Mouse (Mus musculus): ENCODE measurements at regions not wholly inside any gene's neighbourhood (a gene's known extent, or its start where the extent isn't known, plus 50 kb on each side); places are given as distances from the start of the nearest gene placed in this dataset.

DNA sequence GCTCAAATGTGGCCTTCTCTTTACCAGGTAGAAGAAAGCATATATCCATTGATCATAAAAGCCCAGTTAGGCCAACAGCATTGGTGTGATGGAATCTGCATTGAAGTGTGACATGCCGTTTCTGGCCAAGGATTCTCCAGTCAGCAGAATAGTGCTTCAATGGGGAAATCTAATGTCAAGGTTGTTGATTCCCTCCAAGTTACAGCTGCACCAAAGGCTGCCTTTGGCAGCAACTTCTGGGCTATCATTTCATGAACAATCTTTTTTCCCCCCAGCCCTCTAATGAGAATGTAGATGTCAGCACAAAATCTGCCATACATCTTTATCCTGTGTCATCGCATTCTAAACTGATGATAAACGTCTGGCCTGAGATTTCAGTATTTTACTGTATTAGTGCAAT, 149.2 kb upstream of the Etaa1 start:
- no peak overlapping the region for H3K4me3 ChIP-seq (ENCODE audit: insufficient read depth, low read depth, low read length)
- 94% methylated on average over 3 of the region's 3 CpGs for WGBS
- H3K27ac ChIP-seq (ENCODE audit: insufficient read depth, low read depth, low read length), result no peak overlapping the region
- TF ChIP-seq POLR2A (IDR thresholded peaks at IDR 0.05; ENCODE audit: insufficient read depth, low read depth, low read length), result no peak
- no peak for TF ChIP-seq CTCF (IDR thresholded peaks at IDR 0.05; ENCODE audit: insufficient read depth, low read depth, low read length)
- H3K4me1 ChIP-seq (ENCODE audit: control insufficient read depth, insufficient read depth, low read length), result no peaks in the 10 kb centered on the region

DNA sequence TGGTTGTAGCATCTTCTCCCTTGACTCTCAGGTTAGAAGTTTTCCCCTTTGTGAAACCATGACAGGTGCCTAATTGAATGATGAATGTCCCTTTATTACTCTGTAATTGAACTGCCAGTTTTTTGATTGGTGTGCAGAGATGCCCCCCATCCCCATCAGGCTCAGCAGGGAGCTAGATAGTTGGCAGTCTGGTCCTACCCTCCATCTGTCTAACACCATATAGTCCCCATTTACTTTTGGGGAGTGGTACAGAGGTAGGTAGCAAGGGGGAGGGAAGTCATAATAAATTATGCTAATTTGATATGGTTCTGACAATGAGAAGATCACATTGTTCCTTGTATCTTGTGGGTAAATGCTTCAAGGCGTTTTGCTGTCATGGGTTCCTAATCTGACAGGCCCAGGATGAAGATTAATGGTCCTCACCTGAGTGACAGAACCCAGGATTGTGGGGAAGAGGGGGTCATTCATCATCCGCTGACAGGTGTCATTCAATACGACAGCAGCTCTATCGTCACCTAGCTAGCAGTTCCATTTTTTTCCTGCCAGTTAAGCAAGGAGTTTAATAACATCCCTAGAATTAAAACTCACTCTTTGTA, 122.3 kb upstream of the Etaa1 start:
- Histone ChIP-seq H3K27ac (ENCODE audit: insufficient read depth, low read depth, low read length) (no peak overlapping the region), H3K4me1 (ENCODE audit: control insufficient read depth, insufficient read depth, low read length) (no peaks in the 10 kb centered on the region), H3K4me3 (ENCODE audit: insufficient read depth, low read depth, low read length) (no peak overlapping the region)
- TF ChIP-seq POLR2A (IDR thresholded peaks at IDR 0.05; ENCODE audit: insufficient read depth, low read depth, low read length) (no peak), CTCF (IDR thresholded peaks at IDR 0.05; ENCODE audit: insufficient read depth, low read depth, low read length) (no peak)
- WGBS, result 90% methylated on average over 4 of the region's 4 CpGs

DNA sequence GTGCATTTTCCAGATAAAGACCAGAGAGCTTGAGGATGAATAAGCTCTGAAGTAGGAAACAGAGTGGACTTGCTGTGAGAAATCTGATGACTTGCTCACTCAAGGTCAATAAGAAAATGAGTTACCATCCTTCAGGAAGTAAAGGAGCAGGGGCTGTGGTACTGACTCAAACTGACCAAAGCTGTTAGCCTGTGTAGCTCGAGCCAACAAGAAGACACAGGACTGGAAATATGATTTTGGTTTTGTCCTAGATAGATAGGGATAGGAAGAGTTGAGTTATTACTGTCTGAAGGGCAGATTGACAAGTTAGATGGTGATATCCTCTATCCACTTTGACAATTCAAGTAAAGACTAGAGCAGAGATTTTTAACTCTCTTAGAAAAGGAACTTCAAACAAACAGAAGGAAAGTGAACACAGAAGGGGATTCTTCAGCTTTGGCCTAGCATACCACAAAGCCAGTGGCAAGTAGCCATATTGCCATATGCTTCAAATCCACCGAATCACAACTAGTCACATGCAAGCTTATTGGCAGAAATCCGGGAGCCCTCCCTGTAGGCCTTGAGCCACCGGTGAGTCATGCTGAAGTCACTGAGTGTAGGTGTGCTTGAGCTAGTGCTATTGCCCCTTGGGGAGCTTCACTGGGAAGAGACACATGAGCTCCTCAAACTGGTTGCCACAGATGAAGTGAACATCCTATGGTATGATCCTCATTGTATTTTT, 117.1 kb upstream of the Etaa1 start:
- TF ChIP-seq POLR2A (IDR thresholded peaks at IDR 0.05; ENCODE audit: insufficient read depth, low read depth, low read length) (no peak), CTCF (IDR thresholded peaks at IDR 0.05; ENCODE audit: insufficient read depth, low read depth, low read length) (no peak)
- H3K27ac ChIP-seq (ENCODE audit: insufficient read depth, low read depth, low read length), result no peak overlapping the region
- H3K4me1 ChIP-seq (ENCODE audit: control insufficient read depth, insufficient read depth, low read length), result no peaks in the 10 kb centered on the region
- 72% methylated on average over 4 of the region's 4 CpGs for WGBS
- H3K4me3 ChIP-seq (ENCODE audit: insufficient read depth, low read depth, low read length), result no peak overlapping the region

DNA sequence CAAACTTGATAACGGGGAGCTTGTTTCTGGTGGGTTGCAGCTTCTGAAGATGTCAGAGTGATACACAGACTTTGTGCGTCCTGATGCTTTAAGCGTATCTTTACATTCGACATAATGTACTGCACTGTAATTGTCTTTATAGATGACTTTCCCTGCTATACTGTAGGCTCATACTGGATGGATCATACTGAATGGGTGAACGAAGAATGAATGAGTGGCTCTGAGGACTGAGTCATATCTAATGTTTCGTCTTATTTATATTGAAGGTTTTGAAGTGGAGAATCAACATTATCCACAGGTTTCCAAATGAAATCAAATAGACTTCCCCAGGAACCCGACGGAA, 116.3 kb upstream of the Etaa1 start:
- WGBS, result 78% methylated on average over 8 of the region's 8 CpGs
- H3K4me3 ChIP-seq (ENCODE audit: insufficient read depth, low read depth, low read length), result no peak overlapping the region
- no peak for TF ChIP-seq POLR2A (IDR thresholded peaks at IDR 0.05; ENCODE audit: insufficient read depth, low read depth, low read length)
- TF ChIP-seq CTCF (IDR thresholded peaks at IDR 0.05; ENCODE audit: insufficient read depth, low read depth, low read length), result no peak
- H3K27ac ChIP-seq (ENCODE audit: insufficient read depth, low read depth, low read length), result no peak overlapping the region
- H3K4me1 ChIP-seq (ENCODE audit: control insufficient read depth, insufficient read depth, low read length), result no peaks in the 10 kb centered on the region

DNA sequence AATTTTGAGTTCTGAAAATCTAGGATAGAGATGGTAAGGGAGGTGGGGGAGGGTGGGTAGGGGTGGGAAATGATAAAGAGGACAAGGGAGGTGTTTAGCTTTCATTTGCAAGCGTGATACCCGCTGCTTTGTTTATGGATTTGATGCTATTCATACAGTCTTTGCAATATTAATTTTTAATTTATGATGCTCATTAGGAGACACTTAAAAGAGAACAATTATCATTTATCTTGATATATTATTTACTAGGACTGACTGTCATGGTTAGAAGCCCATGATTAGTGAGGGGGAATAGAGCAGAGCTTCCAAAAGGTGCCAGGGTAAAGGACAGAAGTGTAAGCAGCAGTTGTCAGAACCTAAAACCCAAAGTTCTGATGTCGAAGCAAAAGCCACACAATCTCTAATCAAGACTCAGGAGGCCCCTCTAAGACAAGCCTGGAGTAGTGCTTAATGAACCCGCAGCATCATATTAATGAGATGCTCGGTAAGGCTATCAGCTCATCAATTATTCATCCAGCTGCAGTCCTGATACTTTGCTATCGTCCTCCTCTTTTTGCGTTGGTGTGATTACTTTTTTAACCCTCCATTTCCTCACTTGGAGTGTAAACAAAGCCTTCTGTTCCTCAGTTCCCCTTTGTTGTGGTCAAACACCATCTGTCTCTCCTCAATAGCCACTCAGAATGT, 115.8 kb upstream of the Etaa1 start:
- TF ChIP-seq POLR2A (IDR thresholded peaks at IDR 0.05; ENCODE audit: insufficient read depth, low read depth, low read length) (no peak), CTCF (IDR thresholded peaks at IDR 0.05; ENCODE audit: insufficient read depth, low read depth, low read length) (no peak)
- Histone ChIP-seq H3K4me3 (ENCODE audit: insufficient read depth, low read depth, low read length) (no peak overlapping the region), H3K27ac (ENCODE audit: insufficient read depth, low read depth, low read length) (no peak overlapping the region), H3K4me1 (ENCODE audit: control insufficient read depth, insufficient read depth, low read length) (no peaks in the 10 kb centered on the region)
- 52% methylated on average over 7 of the region's 7 CpGs for WGBS

DNA sequence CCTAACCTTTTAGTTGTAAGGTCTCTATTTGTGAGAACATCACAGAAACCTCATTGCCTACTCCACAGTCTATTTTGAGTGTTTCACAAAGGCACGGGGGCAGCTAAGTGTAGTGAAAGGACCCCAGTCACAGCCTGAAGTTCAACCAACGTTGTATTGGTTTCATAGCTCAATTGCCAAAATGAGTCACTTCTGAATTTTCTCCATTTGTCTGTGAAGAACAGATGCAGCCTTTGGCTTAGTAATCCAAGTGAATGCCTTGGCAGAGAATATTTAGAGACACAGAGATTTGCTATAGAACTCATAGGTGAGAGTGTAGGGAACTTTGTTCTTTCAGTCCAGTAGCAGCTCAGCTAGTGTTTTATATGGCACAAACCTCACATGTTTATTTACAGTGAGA, 114.4 kb upstream of the Etaa1 start:
- TF ChIP-seq CTCF (IDR thresholded peaks at IDR 0.05; ENCODE audit: insufficient read depth, low read depth, low read length) (no peak), POLR2A (IDR thresholded peaks at IDR 0.05; ENCODE audit: insufficient read depth, low read depth, low read length) (no peak)
- WGBS, result 15% methylated on average over 2 of the region's 2 CpGs

DNA sequence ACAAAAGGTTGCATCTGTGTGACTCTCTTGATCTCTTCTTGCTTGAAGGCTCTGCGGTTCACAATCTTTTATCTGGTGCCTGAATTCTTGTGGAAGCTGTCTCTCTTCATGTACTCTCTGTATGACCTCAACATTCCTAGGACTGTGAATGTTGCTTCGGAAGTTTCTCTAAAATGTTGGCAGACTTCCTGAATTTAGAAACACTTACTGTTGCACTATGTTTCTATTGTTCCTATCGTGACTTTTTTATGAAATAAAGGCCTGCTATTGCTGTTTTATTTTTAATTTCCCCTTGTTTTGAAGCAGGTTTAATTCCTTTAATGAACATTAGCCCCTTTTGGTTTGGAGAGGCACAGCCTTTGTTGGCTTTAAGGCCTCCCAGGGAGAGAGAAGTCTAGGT, 114.0 kb upstream of the Etaa1 start:
- no peak overlapping the region for H3K4me3 ChIP-seq (ENCODE audit: insufficient read depth, low read depth, low read length)
- 37% methylated on average over 3 of the region's 3 CpGs for WGBS
- H3K4me1 ChIP-seq (ENCODE audit: control insufficient read depth, insufficient read depth, low read length), result no peaks in the 10 kb centered on the region
- no peak overlapping the region for H3K27ac ChIP-seq (ENCODE audit: insufficient read depth, low read depth, low read length)
- TF ChIP-seq POLR2A (IDR thresholded peaks at IDR 0.05; ENCODE audit: insufficient read depth, low read depth, low read length) (no peak), CTCF (IDR thresholded peaks at IDR 0.05; ENCODE audit: insufficient read depth, low read depth, low read length) (no peak)

More for the DNA sequence above, 114.4 kb upstream of the Etaa1 start:
- H3K4me3 ChIP-seq (ENCODE audit: insufficient read depth, low read depth, low read length), result no peak overlapping the region
- no peaks in the 10 kb centered on the region for H3K4me1 ChIP-seq (ENCODE audit: control insufficient read depth, insufficient read depth, low read length)
- no peak overlapping the region for H3K27ac ChIP-seq (ENCODE audit: insufficient read depth, low read depth, low read length)

DNA sequence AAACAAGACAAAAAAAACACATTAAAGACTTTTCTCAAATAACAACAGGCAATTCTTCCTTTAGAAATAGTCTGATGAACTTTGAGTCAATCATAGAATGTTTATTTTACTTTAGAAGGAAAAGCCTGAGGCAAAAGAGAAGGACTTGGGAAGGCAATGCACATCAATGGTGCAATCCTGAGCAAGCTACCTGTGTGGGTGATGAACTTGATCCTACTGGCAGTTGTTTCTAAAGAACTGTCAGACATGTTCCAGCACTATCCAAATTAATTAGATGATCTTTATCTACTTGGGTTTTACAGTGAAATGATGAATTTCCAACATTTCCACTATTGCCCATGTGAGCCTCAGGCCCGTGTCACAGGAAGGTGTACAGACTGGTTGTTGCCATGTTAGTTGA, 87.9 kb upstream of the Etaa1 start:
- H3K4me1 ChIP-seq (ENCODE audit: control insufficient read depth, insufficient read depth, low read length), result no peaks in the 10 kb centered on the region
- TF ChIP-seq POLR2A (IDR thresholded peaks at IDR 0.05; ENCODE audit: insufficient read depth, low read depth, low read length) (no peak), CTCF (IDR thresholded peaks at IDR 0.05; ENCODE audit: insufficient read depth, low read depth, low read length) (no peak)
- 94% methylated on average over 1 of the region's 1 CpGs for WGBS
- H3K27ac ChIP-seq (ENCODE audit: insufficient read depth, low read depth, low read length), result no peak overlapping the region
- no peak overlapping the region for H3K4me3 ChIP-seq (ENCODE audit: insufficient read depth, low read depth, low read length)

DNA sequence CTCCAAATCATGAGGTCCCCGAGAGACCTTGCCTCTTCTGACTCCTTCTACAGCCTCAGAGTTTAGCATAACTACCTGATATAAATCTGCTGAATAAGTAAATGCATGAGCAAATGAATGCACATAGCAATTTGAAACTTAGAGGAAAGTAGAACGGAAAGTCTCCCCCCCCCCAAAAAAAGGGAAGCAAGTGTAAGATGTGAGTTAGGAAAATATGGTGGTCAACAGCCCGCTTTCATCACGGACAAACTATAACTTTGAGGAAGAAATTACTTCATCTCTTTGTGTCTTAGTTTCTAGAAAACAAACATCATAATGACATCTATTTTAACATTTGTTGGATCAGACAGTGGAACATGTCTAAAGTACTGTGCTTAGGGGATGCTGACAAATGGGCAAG, 77.4 kb upstream of the Etaa1 start:
- no peak overlapping the region for H3K27ac ChIP-seq (ENCODE audit: insufficient read depth, low read depth, low read length)
- TF ChIP-seq POLR2A (IDR thresholded peaks at IDR 0.05; ENCODE audit: insufficient read depth, low read depth, low read length) (no peak), CTCF (IDR thresholded peaks at IDR 0.05; ENCODE audit: insufficient read depth, low read depth, low read length) (no peak)
- H3K4me3 ChIP-seq (ENCODE audit: insufficient read depth, low read depth, low read length), result no peak overlapping the region
- no peaks in the 10 kb centered on the region for H3K4me1 ChIP-seq (ENCODE audit: control insufficient read depth, insufficient read depth, low read length)
- 89% methylated on average over 4 of the region's 4 CpGs for WGBS

All from olfactory bulb, adult 2 months (tissue).